29 mouse cellular contexts compared by ENCODE assay signal in genomic region chr1:80483419-80483818, GRCm38 (mm10). TPM values are rescaled to one million over a fixed set of nuclear protein-coding genes. Genes with fewer than 3 reads are reported as not detected.
A peak's percentile ranks its signal among the peaks of the same experiment; 100 is the strongest.
DNase-seq lines count a peak whose midpoint lies in the region; ATAC-seq lines count a peak whose summit lies in the region.
"Had no signal": no experiment of that assay in that cellular context is flagged by ENCODE, and none has a peak within 500 bp of the region (broad histone marks: within the 10 kb centered on the region; RNA-seq: fewer than 3 reads in every experiment).

No protein-coding gene starts in this region.

- no peak overlapping the region for H3K4me3 ChIP-seq in heart, embryonic 15.5 days
- H3K4me3 ChIP-seq: embryonic facial prominence, embryonic 13.5 days; hindbrain, embryonic 15.5 days; left cerebral cortex, adult 2 months; midbrain, embryonic 12.5 days; neural tube, embryonic 15.5 days had no signal

- intact Hi-C loops in heart, postnatal 14 days (cut with DNase I), result no loop called here

- WGBS in heart, embryonic 15.5 days, result 68% methylated on average over 5 of the region's 5 CpGs

- H3K36me3 ChIP-seq in heart, embryonic 15.5 days, result no peaks in the 10 kb centered on the region
- H3K36me3 ChIP-seq: embryonic facial prominence, embryonic 13.5 days; hindbrain, embryonic 15.5 days; midbrain, embryonic 12.5 days; neural tube, embryonic 15.5 days had no signal

- peak overlapping the region; percentile 26; the same call in 1 of the 2 replicates for H3K27ac ChIP-seq in heart, embryonic 15.5 days
- H3K27ac ChIP-seq: embryonic facial prominence, embryonic 13.5 days; hindbrain, embryonic 15.5 days; left cerebral cortex, adult 2 months; midbrain, embryonic 12.5 days; neural tube, embryonic 15.5 days had no signal

- ATAC-seq in heart, embryonic 15.5 days (replicated peaks; ENCODE audit: insufficient number of reproducible peaks, insufficient read depth, low FRiP score, low read depth), result 0 out of 2 replicates have a peak, but pooled peaks have one; percentile 60
- ATAC-seq: forebrain, embryonic 14.5 days; liver, postnatal 0 days; lung, postnatal 0 days had no signal

- H3K9ac ChIP-seq in heart, embryonic 15.5 days, result no peak overlapping the region
- H3K9ac ChIP-seq: embryonic facial prominence, embryonic 13.5 days; hindbrain, embryonic 15.5 days; liver, postnatal 0 days; midbrain, embryonic 12.5 days; neural tube, embryonic 15.5 days had no signal

- H3K4me1 ChIP-seq in heart, embryonic 15.5 days (replicated peaks), result no peaks in the 10 kb centered on the region
- H3K4me1 ChIP-seq: embryonic facial prominence, embryonic 13.5 days; hindbrain, embryonic 15.5 days; midbrain, embryonic 12.5 days; neural tube, embryonic 15.5 days had no signal

- no peaks in the 10 kb centered on the region for H3K9me3 ChIP-seq in heart, embryonic 15.5 days (replicated peaks)
- H3K9me3 ChIP-seq: embryonic facial prominence, embryonic 13.5 days; hindbrain, embryonic 15.5 days; midbrain, embryonic 12.5 days; neural tube, embryonic 15.5 days had no signal

- DNase-seq in heart, adult 18-20 months, result peak; percentile 43 to 49
- DNase-seq in heart, postnatal 14 days, result no peak
- DNase-seq in heart, postnatal 4 days, result no peak
- DNase-seq in adipocyte (ENCODE audit: low spot score), result peak; percentile 5
- DNase-seq in skeletal muscle tissue, adult 2 months (ENCODE audit: low read depth, low spot score), result peak; percentile 7
- no peak for DNase-seq in MN1 (ENCODE audit: low spot score)
- DNase-seq: adrenal gland, adult 8-10 months; cerebellum, adult 18-20 months; gastrocnemius, postnatal 14 days; kidney, adult 2 months; kidney, postnatal 10 days; liver, postnatal 0 days; right cerebral cortex, adult 18-20 months; right cerebral cortex, postnatal 4 days had no signal

- H3K4me2 ChIP-seq in heart, embryonic 15.5 days, result no peak overlapping the region
- H3K4me2 ChIP-seq: embryonic facial prominence, embryonic 13.5 days; hindbrain, embryonic 15.5 days; liver, embryonic 11.5 days; midbrain, embryonic 12.5 days; neural tube, embryonic 15.5 days had no signal

- no peaks in the 10 kb centered on the region for H3K27me3 ChIP-seq in heart, embryonic 15.5 days
- H3K27me3 ChIP-seq: embryonic facial prominence, embryonic 13.5 days; hindbrain, embryonic 15.5 days; midbrain, embryonic 12.5 days; neural tube, embryonic 15.5 days had no signal

RNA-seq across cellular contexts. Expression of gene Gm45261, which starts 22.2 kb away (rescaled TPM):
- not detected for total RNA-seq in heart, adult 18-20 months (2021)
- total RNA-seq in heart, postnatal 14 days (2021), result not detected
- not detected in 2 replicates for polyA plus RNA-seq in heart, embryonic 15.5 days (2015; fragmentation: Nextera tagmentation; extraction: Ambion mirVana)
- not detected for total RNA-seq in heart, postnatal 4 days (2021)
- total RNA-seq: adrenal gland, adult 8-10 months; ES-E14; gastrocnemius, postnatal 14 days; hematopoietic stem cell, adult 5-6 weeks; layer of hippocampus, postnatal 10 days; left cerebral cortex, adult 2 months; left cerebral cortex, postnatal 36 days had no signal
- polyA plus RNA-seq: embryonic facial prominence, embryonic 13.5 days; forebrain, embryonic 14.5 days; hindbrain, embryonic 15.5 days; intestine, embryonic 14.5 days; kidney, adult 2 months; liver, embryonic 11.5 days; liver, postnatal 0 days; lung, postnatal 0 days; midbrain, embryonic 12.5 days; neural tube, embryonic 15.5 days; thymus, postnatal 0 days had no signal

Comparison
In these comparisons a context has a peak if more than half of its experiments do, and no peak if none do; other contexts are left out.
1. DNase-seq: peak in heart, adult 18-20 months (2 of 2), adipocyte (single experiment) and skeletal muscle tissue, adult 2 months (single experiment); none in heart, postnatal 14 days (0 of 2), heart, postnatal 4 days (single experiment) and MN1 (single experiment).